11 mouse cellular contexts compared by ENCODE assay signal in genomic region chr9:69362766-69363165, GRCm38 (mm10).
"Had no signal": no experiment of that assay in that cellular context is flagged by ENCODE, and none has a peak within 500 bp of the region (broad histone marks: within the 10 kb centered on the region; RNA-seq: fewer than 3 reads in every experiment).

No protein-coding gene starts in this region.

- H3K9ac ChIP-seq: limb, embryonic 12.5 days; liver, embryonic 13.5 days; midbrain, embryonic 13.5 days had no signal

- H3K4me1 ChIP-seq: limb, embryonic 12.5 days; liver, embryonic 13.5 days had no signal

- H3K4me2 ChIP-seq: limb, embryonic 12.5 days; liver, embryonic 13.5 days; midbrain, embryonic 13.5 days had no signal

- H3K27me3 ChIP-seq: liver, embryonic 13.5 days; midbrain, embryonic 13.5 days had no signal

- H3K36me3 ChIP-seq: liver, embryonic 13.5 days; midbrain, embryonic 13.5 days had no signal

- H3K9me3 ChIP-seq: limb, embryonic 12.5 days; liver, embryonic 13.5 days; midbrain, embryonic 13.5 days had no signal

- H3K4me3 ChIP-seq: layer of hippocampus, adult 2 months; limb, embryonic 12.5 days; liver, embryonic 13.5 days; midbrain, embryonic 13.5 days had no signal

- DNase-seq: kidney, postnatal 10 days; kidney, postnatal 4 days; liver; liver, embryonic 13.5 days; lung, adult 18-20 months; right cerebral cortex, postnatal 14 days; thymus, adult 18-20 months; thymus, postnatal 14 days had no signal

- ATAC-seq: midbrain, embryonic 13.5 days had no signal

- H3K27ac ChIP-seq: layer of hippocampus, adult 2 months; limb, embryonic 12.5 days; liver, embryonic 13.5 days; midbrain, embryonic 13.5 days had no signal
